Mouse (Mus musculus) layer of hippocampus, adult 2 months (tissue): ENCODE measurements around the gene Bcas3. TPM values are rescaled to one million over a fixed set of nuclear protein-coding genes. Genes with fewer than 3 reads are reported as not detected.

Experiments
- DNase-seq, 2 experiments: peaks; one replicate each; pipeline ENCODE4 v3.0.0; 2022; ENCODE audit warnings: low spot score in 2 of 2
- H3K27ac ChIP-seq: fragments of 200-600 bp; 2 replicates; pipeline ENCODE4 v1.8.1; 2022
- H3K4me3 ChIP-seq: fragments of 200-600 bp; 2 replicates; pipeline ENCODE4 v1.8.1; 2022; ENCODE audit warnings: mild to moderate bottlenecking
- CTCF ChIP-seq: fragments of 200-600 bp; conservative IDR thresholded peaks from 2 replicates; pipeline ENCODE4 v1.8.1; 2022; ENCODE audit warnings: antibody characterized with exemption, mild to moderate bottlenecking, moderate library complexity
- total RNA-seq, 2 experiments: library from RNA; stranded (reverse); gene quantifications; 2 replicates each; pipeline ENCODE4 v1.2.3; 2021

The Bcas3 gene
- total RNA-seq, 2 experiments from 2014 or later, result 67.6 to 75.1 TPM

DNA sequence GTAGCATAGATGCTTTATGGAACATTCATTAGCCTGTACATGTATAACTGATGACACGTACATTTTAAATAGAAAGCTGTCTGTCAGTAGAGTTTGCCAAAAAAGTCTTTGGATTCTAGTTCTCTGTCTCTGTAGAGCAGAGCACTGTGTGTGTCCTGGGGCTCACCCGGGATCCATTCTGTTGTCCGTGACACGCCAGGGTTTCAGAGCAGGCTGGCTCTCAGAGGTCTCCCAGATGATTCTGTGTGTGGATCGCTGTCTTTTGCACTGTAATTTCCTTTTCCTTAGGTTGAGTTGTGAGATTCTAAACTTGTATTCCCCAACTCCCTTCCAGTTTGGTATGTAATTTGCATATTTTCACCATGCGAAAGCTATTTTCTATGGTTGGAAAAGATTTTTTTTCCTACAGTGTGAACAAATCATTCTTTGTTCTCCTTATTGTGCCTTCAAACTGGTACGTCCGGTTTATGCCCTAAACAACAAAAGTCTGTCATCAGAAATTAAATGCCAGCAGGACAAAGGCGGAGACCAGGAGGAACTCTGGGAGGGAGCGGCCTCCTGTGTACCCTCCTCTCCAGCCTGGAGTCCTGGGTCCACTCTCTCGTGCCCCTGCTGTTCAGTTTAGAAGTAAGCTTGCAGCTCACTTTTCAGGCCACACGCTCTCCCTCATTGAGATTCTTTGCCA lies 39.4 kb downstream of the Bcas3 start:
- Histone ChIP-seq H3K4me3 (peak overlapping the region; percentile 17; the same call in 1 of the 2 replicates), H3K27ac (peak overlapping the region; percentile 76)
- peak; percentile 33 for TF ChIP-seq CTCF
- DNase-seq, result no peak

DNA sequence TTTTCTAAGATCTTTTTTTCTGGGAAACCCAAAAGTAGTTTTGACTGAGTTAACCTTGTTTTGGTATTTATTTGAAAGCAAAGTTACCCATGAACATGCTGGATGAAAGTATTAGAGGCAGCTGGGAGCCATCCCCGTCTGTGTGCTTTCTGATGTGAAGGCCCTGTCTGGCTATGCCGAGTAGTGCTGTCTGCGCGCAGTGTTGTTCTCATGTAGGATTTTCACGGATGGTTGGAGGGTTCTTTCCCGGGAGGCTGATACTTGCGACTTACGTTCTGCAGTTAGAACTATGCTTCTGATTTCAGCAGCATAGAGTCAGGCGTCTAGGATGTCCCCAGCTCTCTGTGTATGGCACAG lies 39.9 kb downstream of the Bcas3 start:
- peak overlapping the region; percentile 76 for H3K27ac ChIP-seq
- no peak for TF ChIP-seq CTCF

DNA sequence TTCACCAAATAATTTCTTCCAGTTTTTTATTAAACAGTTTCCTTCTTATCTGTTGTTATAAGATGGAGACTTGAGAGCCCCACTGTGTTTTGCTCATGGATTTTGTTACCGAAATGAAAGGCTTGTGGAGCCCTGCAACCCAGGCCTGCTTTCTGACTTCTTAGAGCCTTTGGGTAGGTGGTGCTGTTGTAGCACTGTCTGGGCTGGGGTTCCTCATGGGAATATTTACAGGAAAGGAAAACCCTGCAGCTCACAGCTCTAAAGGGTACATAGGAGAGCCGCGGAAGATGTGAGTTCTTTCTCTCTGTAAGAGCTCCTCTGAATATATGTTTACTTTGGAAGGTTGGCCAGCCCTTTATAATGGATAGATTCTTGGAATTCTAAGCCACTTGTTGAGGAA lies 41.0 kb downstream of the Bcas3 start:
- TF ChIP-seq CTCF, result peak; percentile 53
- no peak for DNase-seq
- Histone ChIP-seq H3K4me3 (no peak overlapping the region), H3K27ac (peak overlapping the region; percentile 3; the same call in 1 of the 2 replicates)

More for the DNA sequence above, 39.9 kb downstream of the Bcas3 start:
- no peak overlapping the region; the same call in 1 of the 2 replicates for H3K4me3 ChIP-seq
- no peak for DNase-seq

DNA sequence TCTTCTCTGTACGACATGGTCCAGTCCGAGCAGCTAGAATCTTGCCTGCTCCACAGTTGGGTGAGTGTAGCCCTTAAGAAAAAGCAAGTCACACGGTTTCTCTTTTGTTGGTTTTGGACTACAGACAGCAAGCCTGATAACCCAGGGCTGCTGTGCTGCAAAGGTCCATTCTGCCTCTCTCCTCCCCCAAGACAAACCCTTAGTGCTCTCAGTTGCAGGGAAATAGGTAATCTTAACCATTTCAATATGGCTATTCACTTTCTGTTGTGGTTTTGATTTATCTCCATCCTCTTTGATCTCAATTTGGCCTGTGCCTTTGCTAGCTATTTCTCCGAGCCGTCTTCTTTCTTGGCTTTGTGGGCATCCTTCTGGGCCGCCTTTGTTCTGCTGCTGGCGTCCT lies 42.4 kb downstream of the Bcas3 start:
- DNase-seq, result no peak
- H3K4me3 ChIP-seq, result no peak overlapping the region
- H3K27ac ChIP-seq, result no peak overlapping the region
- TF ChIP-seq CTCF, result no peak

DNA sequence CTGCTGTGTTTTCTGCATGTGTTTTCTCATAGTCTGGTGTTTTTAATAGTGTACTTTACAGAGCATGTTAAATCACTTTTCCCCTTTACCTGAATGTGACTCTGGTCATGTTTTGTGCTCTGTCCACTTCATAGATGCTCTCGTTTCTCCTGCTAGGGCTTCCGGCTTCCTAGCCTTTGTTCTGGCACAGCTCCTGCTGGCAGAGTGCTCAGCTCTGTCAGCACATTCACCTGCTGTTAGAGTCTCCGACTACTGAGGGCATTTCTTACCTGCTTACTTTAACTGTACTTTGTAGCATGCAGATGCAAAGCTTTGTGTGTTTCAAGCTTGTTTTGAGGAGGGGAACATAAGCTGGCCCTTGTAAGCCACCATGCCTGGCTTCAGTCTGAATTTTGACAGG lies 53.6 kb downstream of the Bcas3 start:
- no peak for TF ChIP-seq CTCF

DNA sequence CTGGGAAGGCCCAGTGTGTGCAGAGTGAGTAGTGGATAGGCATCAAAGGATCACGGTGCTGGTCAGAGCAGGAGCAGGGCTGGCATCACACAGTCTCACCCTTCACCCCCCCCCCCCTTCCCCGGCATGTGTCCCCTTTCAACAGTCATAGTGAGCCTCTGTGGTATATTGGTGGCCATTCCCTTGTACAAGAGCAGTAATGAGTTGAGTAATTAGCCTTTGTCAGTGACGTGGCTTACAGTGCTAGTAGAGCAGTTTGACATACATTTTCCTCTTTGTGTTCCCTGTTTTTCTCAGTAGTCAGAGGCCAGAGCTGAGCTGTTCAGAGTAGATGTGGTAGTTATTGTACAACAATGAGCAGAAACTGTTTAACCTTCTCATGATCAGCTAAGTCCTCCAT lies 54.7 kb downstream of the Bcas3 start:
- Histone ChIP-seq H3K27ac (no peak overlapping the region), H3K4me3 (no peak overlapping the region)
- DNase-seq, result no peak
- no peak for TF ChIP-seq CTCF

More for the DNA sequence above, 53.6 kb downstream of the Bcas3 start:
- DNase-seq, result no peak
- Histone ChIP-seq H3K4me3 (no peak overlapping the region), H3K27ac (no peak overlapping the region)

DNA sequence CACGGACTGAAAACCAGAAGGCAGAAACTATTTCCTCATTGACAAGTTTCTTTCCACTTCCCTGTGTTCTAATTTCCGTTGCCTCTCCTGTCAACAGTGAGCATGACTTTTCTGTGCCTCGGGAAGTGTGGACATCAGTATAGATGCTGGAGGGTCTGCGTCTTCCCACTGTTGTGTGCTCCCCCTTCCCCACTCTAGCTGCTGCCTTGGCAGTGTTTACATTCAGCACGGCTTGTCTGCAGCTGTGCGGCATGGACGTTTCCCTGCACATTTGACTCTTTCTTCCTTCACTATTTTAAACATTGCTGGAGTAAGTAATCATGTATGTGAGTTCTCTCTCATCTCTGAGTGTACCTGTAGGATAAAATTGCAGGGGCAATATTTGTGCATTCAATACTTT lies 59.4 kb downstream of the Bcas3 start:
- DNase-seq, result no peak
- TF ChIP-seq CTCF, result no peak
- no peak overlapping the region for H3K27ac ChIP-seq
- no peak overlapping the region for H3K4me3 ChIP-seq

DNA sequence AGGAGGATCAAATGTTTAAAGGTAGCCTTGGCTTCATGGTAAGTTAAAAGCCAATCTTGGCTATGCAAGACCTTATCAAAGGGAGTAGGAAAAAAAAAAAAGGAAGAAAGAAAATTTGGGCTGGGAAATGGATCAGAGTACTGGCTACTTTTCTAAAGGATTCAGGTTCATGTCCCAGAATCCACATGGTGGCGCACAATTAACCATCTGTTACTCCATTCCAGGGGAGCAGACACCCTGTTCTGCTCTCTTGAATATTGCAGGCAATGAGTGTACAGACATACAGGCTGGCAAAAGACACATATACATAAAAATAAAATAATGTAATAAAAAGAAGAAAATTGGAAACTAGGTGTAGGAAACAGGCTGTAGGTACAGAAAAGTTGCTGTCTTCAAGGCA lies 61.5 kb downstream of the Bcas3 start:
- TF ChIP-seq CTCF, result no peak
- DNase-seq, result no peak
- no peak overlapping the region for H3K27ac ChIP-seq
- no peak overlapping the region for H3K4me3 ChIP-seq

DNA sequence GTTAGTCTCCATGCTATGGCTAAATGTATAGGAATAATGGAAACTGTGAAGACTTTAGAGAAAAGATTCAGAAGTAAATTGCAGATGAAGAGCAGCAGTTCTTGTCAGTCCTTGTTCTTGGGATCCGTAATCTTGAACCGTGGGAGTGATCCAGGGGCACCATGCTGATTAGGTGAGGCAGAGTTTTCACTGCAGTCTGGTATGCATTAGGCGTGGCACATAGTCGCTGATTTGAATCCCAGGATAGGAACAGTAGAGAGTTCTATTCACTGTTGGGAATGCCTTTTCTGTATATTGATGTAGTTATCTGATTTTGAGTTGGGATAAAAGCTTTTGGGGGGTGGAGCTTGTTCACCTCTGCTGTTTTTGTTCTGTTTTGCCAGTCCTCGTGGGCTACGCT lies 74.4 kb downstream of the Bcas3 start:
- H3K4me3 ChIP-seq, result no peak overlapping the region
- no peak overlapping the region for H3K27ac ChIP-seq
- DNase-seq, result no peak
- no peak for TF ChIP-seq CTCF

DNA sequence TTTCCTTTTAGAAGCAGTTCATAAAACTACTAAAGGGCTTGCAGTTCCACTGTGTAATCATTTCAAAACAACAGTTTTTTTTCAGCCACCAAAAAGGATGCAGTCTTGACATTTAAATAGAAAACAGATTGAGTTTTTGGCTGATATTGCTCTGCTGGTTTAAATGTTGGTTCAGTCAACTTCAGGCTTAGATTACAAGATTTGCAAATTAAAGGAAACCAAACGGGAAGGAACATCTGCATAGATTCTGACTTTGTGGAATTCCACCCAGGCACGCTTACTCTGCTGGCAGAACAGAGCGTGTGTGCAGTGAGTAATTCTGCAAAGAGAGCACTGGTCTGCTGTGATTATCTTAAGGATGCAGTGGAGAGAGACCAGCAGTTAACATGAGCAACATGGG lies 75.3 kb downstream of the Bcas3 start:
- peak in 1 of 2 experiments; percentile 42 for DNase-seq
- H3K27ac ChIP-seq, result no peak overlapping the region
- no peak overlapping the region for H3K4me3 ChIP-seq
- TF ChIP-seq CTCF, result no peak

DNA sequence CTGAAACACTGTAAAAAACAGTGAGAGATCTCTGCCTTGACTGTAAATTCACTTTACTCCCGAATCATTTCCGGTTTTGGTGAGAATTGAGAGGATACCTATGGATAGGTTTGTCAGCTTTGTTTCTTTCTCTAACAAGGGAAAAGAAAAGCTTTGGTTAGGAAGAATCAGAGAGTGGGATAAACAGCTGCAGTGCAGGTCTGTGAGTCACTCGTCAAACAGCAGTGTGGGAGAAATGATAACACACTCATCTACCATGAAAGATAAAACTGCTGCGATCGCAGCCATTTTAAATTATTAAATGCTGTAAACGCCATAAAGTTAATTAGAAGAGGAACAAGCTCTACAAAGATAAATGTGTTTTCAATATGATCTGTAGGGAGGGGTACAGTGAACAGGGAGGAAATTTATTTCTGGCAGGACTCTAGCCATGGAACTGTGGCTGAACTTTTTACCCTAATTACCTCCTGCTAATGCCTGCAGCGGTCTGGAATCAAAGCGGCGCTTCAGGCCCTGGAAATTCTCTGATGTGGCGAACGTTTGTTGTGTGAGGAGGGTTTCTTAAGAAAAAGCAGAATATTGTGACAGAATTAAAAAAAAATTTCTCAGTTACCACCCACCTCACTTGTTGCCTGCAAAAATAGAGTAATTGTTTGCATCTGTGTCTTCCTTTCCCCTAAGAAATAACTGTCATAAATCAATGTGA lies 77.9 kb downstream of the Bcas3 start:
- TF ChIP-seq CTCF, result no peak

DNA sequence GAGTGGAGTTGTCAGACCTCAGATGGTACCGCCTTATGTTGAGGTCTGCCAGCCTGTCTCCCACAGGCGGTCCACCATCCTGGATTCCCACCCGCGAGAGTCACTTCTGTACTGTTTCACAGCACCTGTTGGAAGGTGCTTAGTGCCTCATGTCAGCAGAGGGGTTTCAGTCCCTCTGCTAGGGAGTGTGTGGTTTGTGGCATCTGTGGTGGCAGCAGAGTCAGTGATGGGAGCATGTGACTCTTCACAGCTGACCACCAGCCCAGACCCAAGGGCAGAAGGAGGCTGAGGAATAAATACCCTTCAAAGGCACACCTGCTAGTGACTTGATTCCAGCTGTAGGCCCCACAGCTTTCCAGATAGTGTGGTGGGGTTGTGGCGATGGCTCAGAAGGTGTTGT lies 94.4 kb downstream of the Bcas3 start:
- TF ChIP-seq CTCF, result no peak
- no peak overlapping the region for H3K27ac ChIP-seq
- DNase-seq, result no peak
- H3K4me3 ChIP-seq, result no peak overlapping the region

More for the DNA sequence above, 77.9 kb downstream of the Bcas3 start:
- Histone ChIP-seq H3K4me3 (no peak overlapping the region), H3K27ac (no peak overlapping the region)
- no peak for DNase-seq

DNA sequence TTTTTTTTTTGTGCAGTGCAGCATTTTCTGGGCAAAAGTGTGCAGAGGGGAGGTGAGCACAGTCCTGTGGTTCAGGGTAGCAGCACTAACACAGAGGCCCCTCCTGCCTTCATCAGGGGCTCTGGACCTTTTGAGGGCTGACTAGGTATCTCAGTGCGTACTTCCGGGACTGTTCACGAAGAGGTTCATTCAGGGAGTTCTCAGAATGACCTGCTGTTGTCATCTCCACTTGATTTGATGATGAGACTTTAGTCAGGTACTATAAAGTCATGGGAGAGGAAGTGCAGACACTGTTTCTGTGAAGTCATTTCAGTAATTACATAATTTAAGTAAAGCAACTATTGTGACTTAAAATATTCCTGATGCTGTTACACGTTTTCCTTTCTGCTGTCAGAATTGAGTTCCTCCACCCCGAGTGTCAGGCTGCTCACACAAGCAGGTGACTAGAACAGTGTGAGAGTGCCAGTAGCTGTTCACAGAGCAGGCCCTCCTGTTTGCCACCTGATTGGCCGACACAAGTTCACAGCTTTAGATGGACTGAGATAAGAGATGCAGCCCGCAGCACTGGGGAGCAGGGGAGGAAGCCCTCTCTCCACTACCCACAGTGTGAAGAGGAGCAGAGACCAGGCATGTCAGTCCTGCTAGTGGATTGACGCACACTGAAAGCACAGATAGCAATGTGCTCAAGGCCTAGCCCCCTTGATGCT lies 100.8 kb downstream of the Bcas3 start:
- DNase-seq, result no peak
- H3K27ac ChIP-seq, result no peak overlapping the region
- H3K4me3 ChIP-seq, result no peak overlapping the region
- no peak for TF ChIP-seq CTCF
